Mouse (Mus musculus): ENCODE results near the gene Neurod1. TPM values are rescaled to one million over a fixed set of nuclear protein-coding genes. Genes with fewer than 3 reads are reported as not detected.

The Neurod1 gene
- polyA plus RNA-seq, 1 experiment from 2014 or later, result not detected

DNA sequence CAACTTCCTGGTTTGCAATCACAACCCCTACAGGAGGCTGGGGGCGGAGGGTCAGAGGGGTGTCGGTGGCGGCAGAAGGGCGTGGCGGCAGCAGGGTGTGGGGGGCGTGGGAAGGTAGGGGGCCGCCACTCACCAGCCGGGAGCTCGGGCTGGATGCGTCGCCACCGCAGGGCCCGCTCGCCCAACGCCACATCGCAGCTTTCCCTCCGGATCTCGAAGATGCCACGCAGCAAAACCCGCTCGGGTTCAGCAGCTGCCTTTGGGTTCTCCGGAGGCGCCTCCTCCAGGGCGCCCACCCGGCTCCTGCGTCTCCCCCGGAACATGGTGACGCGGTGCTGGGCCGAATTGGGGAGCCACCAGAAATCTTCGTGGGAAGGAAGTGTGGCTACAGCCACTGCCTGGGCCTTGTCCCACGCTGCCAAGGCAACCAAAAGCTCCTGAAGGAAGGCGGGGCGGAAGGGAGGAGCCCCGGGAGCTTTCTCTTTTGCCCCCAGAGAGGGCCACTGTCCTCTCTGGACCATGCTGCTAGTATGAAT is 27.9 kb downstream of the Neurod1 start:
- Histone ChIP-seq H3K4me2 (ENCODE audit: low read depth, low read length) (peak overlapping the region; percentile 95), H3K27me3 (ENCODE audit: control insufficient read depth, insufficient read depth, low read length) (peaks cover 7% of the 10 kb centered on the region), H3K9me3 (replicated peaks; ENCODE audit: control insufficient read depth, low read length) (no peaks in the 10 kb centered on the region), H3K36me3 (ENCODE audit: control insufficient read depth, insufficient read depth) (no peaks in the 10 kb centered on the region), H3K27ac (ENCODE audit: low read length) (no peak overlapping the region), H3K9ac (ENCODE audit: low read length) (peak overlapping the region; percentile 54), H3K4me1 (ENCODE audit: control insufficient read depth, insufficient read depth, low read length) (0 out of 2 replicates have a peak, but pooled peaks cover 4% of the 10 kb centered on the region), H3K4me3 (ENCODE audit: low read length) (peak overlapping the region; percentile 58)
- under 1% methylated on average over 34 of the region's 35 CpGs for WGBS
- ATAC-seq (replicated peaks; ENCODE audit: extremely low read depth, insufficient read depth, low FRiP score), result no peak

DNA sequence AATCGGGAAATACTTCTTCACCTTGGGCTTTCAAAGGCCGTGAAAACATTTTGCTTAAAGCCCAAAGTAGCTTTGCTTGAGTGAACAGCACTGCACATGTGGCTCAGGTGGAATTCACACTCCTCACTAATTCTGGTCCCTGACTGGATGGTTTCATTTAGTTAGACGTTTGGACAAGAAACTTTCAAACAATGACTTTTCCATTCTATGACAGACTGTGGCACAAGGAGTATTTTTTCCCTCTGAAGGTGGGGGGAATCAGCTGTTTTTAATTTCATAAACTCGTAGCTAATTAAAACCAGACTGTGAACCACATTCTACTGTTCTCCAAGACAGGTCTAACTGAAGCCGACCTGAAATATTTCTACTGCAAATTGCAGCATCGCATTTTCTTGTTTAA is 28.5 kb downstream of the Neurod1 start:
- Histone ChIP-seq H3K27me3 (ENCODE audit: control insufficient read depth, insufficient read depth, low read length) (peaks cover 7% of the 10 kb centered on the region), H3K27ac (ENCODE audit: low read length) (no peak overlapping the region), H3K36me3 (ENCODE audit: control insufficient read depth, insufficient read depth) (no peaks in the 10 kb centered on the region), H3K4me2 (ENCODE audit: low read depth, low read length) (peak overlapping the region; percentile 95; the same call in 1 of the 2 replicates), H3K4me3 (ENCODE audit: low read length) (no peak overlapping the region), H3K4me1 (ENCODE audit: control insufficient read depth, insufficient read depth, low read length) (0 out of 2 replicates have a peak, but pooled peaks cover 4% of the 10 kb centered on the region), H3K9ac (ENCODE audit: low read length) (no peak overlapping the region), H3K9me3 (replicated peaks; ENCODE audit: control insufficient read depth, low read length) (no peaks in the 10 kb centered on the region)
- no peak for ATAC-seq (replicated peaks; ENCODE audit: extremely low read depth, insufficient read depth, low FRiP score)
- WGBS, result 40% methylated on average over 6 of the region's 6 CpGs

DNA sequence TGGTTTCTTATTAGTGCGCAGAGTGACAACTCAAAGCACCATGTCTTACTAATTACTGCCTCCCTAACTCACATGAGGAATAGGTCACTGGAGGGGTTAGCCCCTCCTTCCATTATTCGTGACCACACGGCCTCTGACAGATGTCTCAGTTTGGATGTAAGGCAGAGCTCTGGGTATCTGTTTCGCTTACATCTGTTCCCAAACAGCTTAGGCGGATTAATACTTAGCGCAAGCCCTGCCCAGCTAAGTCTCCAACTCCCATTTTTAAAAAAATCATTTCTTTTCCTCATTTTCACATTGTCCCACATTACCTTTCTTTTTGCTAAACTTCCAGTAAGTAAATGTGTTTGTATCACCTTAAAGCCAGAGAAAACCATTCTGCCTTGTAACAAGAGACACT is 34.9 kb downstream of the Neurod1 start:
- Histone ChIP-seq H3K4me3 (ENCODE audit: low read length) (no peak overlapping the region), H3K27me3 (ENCODE audit: control insufficient read depth, insufficient read depth, low read length) (no peaks in the 10 kb centered on the region), H3K27ac (ENCODE audit: low read length) (no peak overlapping the region), H3K9me3 (replicated peaks; ENCODE audit: control insufficient read depth, low read length) (no peaks in the 10 kb centered on the region), H3K4me1 (ENCODE audit: control insufficient read depth, insufficient read depth, low read length) (no peaks in the 10 kb centered on the region), H3K36me3 (ENCODE audit: control insufficient read depth, insufficient read depth) (no peaks in the 10 kb centered on the region), H3K4me2 (ENCODE audit: low read depth, low read length) (no peak overlapping the region), H3K9ac (ENCODE audit: low read length) (no peak overlapping the region)
- 57% methylated on average over 6 of the region's 6 CpGs for WGBS
- no peak for ATAC-seq (replicated peaks; ENCODE audit: extremely low read depth, insufficient read depth, low FRiP score)

DNA sequence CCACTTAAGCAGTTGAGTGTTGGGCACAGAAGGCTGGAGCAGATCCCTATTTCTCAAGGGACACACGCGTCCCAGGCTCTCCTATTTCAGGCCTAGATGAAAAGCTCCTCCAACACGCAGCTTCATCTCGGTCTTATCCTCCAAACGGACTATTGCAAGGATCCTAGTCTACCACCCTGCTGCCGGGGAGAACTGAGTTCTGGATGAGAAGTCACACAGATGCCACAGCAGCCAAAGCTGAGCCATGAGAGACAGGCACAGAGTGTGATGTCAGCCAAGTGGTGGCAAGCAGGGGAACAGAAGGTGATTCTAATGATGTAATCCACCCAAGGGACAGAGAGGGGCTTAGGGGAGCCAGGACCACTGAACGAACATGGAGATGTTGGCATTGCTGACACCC is 42.0 kb downstream of the Neurod1 start:
- Histone ChIP-seq H3K9me3 (replicated peaks; ENCODE audit: control insufficient read depth, low read length) (no peaks in the 10 kb centered on the region), H3K27me3 (ENCODE audit: control insufficient read depth, insufficient read depth, low read length) (no peaks in the 10 kb centered on the region), H3K9ac (ENCODE audit: low read length) (no peak overlapping the region), H3K4me2 (ENCODE audit: low read depth, low read length) (no peak overlapping the region), H3K4me3 (ENCODE audit: low read length) (no peak overlapping the region), H3K4me1 (ENCODE audit: control insufficient read depth, insufficient read depth, low read length) (no peaks in the 10 kb centered on the region; the same call in 1 of the 2 replicates), H3K27ac (ENCODE audit: low read length) (no peak overlapping the region), H3K36me3 (ENCODE audit: control insufficient read depth, insufficient read depth) (no peaks in the 10 kb centered on the region)
- ATAC-seq (replicated peaks; ENCODE audit: extremely low read depth, insufficient read depth, low FRiP score), result no peak
- WGBS, result 77% methylated on average over 7 of the region's 7 CpGs

DNA sequence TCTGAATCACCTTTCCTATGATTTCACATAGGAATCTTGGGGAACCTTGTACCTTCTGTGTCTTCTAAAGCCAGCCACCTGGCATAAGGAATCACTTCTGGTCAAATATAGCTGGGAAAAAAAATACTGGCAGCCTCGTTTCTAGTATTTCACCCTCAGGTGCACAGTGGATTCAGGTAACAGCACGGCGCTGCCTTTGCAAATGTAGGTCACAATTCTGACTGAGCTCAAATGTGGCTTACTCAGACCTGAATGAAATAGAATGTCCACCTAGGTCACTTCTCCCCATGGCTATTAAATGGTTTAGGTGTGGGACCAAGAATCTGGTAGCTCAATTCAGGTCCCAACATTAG is 45.7 kb downstream of the Neurod1 start:
- no peak overlapping the region for H3K27ac ChIP-seq (ENCODE audit: low read length)
- H3K36me3 ChIP-seq (ENCODE audit: control insufficient read depth, insufficient read depth), result no peaks in the 10 kb centered on the region
- H3K9me3 ChIP-seq (replicated peaks; ENCODE audit: control insufficient read depth, low read length), result no peaks in the 10 kb centered on the region
- no peak overlapping the region for H3K9ac ChIP-seq (ENCODE audit: low read length)
- 84% methylated on average over 3 of the region's 3 CpGs for WGBS
- H3K4me1 ChIP-seq (ENCODE audit: control insufficient read depth, insufficient read depth, low read length), result no peaks in the 10 kb centered on the region; the same call in 1 of the 2 replicates
- H3K4me3 ChIP-seq (ENCODE audit: low read length), result no peak overlapping the region
- no peak overlapping the region for H3K4me2 ChIP-seq (ENCODE audit: low read depth, low read length)
- ATAC-seq (replicated peaks; ENCODE audit: extremely low read depth, insufficient read depth, low FRiP score), result no peak
- H3K27me3 ChIP-seq (ENCODE audit: control insufficient read depth, insufficient read depth, low read length), result no peaks in the 10 kb centered on the region

DNA sequence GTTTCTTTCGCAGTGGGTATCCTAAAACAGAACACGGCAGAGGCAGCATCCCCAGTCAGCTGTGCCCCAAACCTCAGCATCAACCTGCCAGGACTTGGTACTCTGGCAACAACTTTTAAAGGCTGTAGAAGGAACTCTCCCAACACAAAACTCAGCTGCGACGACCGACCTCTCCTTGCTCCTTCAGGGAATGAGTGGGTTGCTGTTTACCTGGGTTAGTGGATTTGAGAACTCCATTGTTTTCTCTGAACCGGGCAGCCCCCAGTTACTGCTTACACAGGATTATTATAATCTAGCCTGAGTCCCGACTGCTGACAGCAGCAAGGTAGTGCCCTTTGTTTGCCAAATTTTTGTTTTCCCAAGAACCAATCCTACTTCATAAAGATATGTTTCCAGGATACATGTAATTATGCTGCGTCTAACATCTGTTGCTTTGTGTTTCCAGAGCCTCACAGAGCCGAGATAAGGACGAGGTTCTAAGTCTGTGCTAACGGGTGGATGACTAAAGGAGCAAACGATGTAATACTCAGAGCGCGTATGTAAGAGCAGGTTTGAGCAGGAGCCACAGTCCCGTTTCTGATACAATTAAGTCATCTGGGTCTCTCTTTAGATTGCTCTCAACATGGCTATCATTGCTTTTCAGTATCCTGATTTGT is 46.2 kb downstream of the Neurod1 start:
- no peak for ATAC-seq (replicated peaks; ENCODE audit: extremely low read depth, insufficient read depth, low FRiP score)
- no peak overlapping the region for H3K4me3 ChIP-seq (ENCODE audit: low read length)

DNA sequence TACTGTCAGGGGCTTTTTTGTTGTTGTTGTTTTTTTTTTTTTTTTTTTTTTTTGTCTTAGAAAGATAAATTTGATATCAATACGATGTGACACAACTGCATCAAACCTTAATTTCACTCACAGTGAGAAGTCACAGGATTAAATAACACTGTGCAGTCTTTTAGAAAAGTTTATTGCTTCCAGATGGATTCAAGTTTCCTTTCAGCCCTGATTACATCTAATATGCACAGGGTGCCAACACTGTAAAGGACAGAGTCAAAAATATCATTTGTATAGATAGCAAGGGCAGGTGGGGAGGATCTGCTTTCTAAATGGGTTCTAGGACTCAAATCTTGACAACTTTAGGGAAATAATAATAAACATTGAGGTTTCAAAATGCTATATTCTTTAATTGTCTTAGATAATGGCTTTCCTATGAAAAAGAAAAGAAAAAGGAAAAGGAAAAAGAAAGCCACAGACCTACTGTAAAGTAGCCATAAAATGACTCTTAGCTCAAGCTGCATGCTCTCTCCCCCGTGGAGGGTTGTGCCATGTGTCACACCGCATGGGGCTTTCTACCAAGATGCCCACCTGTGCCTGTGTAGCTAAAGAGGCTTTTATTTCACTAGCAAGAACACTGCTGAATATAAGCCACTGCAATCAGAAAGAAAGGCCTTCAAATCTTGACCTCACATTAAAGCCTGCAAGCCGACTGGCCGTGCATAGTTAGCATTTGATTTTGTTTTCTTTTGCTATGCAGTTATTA is 50.7 kb downstream of the Neurod1 start:
- Histone ChIP-seq H3K27me3 (ENCODE audit: control insufficient read depth, insufficient read depth, low read length) (no peaks in the 10 kb centered on the region), H3K9ac (ENCODE audit: low read length) (no peak overlapping the region), H3K36me3 (ENCODE audit: control insufficient read depth, insufficient read depth) (no peaks in the 10 kb centered on the region), H3K9me3 (replicated peaks; ENCODE audit: control insufficient read depth, low read length) (no peaks in the 10 kb centered on the region), H3K4me3 (ENCODE audit: low read length) (no peak overlapping the region), H3K4me2 (ENCODE audit: low read depth, low read length) (no peak overlapping the region), H3K27ac (ENCODE audit: low read length) (no peak overlapping the region), H3K4me1 (ENCODE audit: control insufficient read depth, insufficient read depth, low read length) (no peaks in the 10 kb centered on the region)
- no peak for ATAC-seq (replicated peaks; ENCODE audit: extremely low read depth, insufficient read depth, low FRiP score)
- WGBS, result 81% methylated on average over 5 of the region's 5 CpGs

More for the DNA sequence above, 46.2 kb downstream of the Neurod1 start:
- no peak overlapping the region for H3K9ac ChIP-seq (ENCODE audit: low read length)
- no peaks in the 10 kb centered on the region for H3K9me3 ChIP-seq (replicated peaks; ENCODE audit: control insufficient read depth, low read length)
- no peaks in the 10 kb centered on the region for H3K27me3 ChIP-seq (ENCODE audit: control insufficient read depth, insufficient read depth, low read length)
- no peak overlapping the region for H3K27ac ChIP-seq (ENCODE audit: low read length)
- no peak overlapping the region for H3K4me2 ChIP-seq (ENCODE audit: low read depth, low read length)
- no peaks in the 10 kb centered on the region for H3K36me3 ChIP-seq (ENCODE audit: control insufficient read depth, insufficient read depth)
- 42% methylated on average over 15 of the region's 15 CpGs for WGBS
- no peaks in the 10 kb centered on the region; the same call in 1 of the 2 replicates for H3K4me1 ChIP-seq (ENCODE audit: control insufficient read depth, insufficient read depth, low read length)

All from heart, embryonic 16.5 days (tissue).